Mouse (Mus musculus): ENCODE measurements around the gene Fam209.

Fam209 gene

GRCm38 (mm10) chr2:172477860-172478259 is 5.5 kb downstream of the Fam209 start:
- DNase-seq: peak; percentile 18 to 33

GRCm38 (mm10) chr2:172480296-172480695 is 8.0 kb downstream of the Fam209 start:
- DNase-seq: no peak

- DNase-seq: no peak
Observed at GRCm38 (mm10) chr2:172481654-172482385, 9.5 kb downstream of the Fam209 start.

- DNase-seq: no peak
Observed at GRCm38 (mm10) chr2:172483766-172484413, 11.6 kb downstream of the Fam209 start.

- DNase-seq: no peak
Observed at GRCm38 (mm10) chr2:172484696-172485370, 12.5 kb downstream of the Fam209 start.

- no peak for DNase-seq
Observed at GRCm38 (mm10) chr2:172496736-172497345, 24.5 kb downstream of the Fam209 start.

GRCm38 (mm10) chr2:172498823-172499222 is 26.5 kb downstream of the Fam209 start:
- no peak for DNase-seq

GRCm38 (mm10) chr2:172500752-172501316 is 28.5 kb downstream of the Fam209 start:
- DNase-seq: no peak

GRCm38 (mm10) chr2:172501341-172501740 is 29.0 kb downstream of the Fam209 start:
- peak in 1 of 2 experiments; percentile 10 for DNase-seq

- no peak for DNase-seq
Observed at GRCm38 (mm10) chr2:172502168-172502567, 29.8 kb downstream of the Fam209 start.

- DNase-seq: no peak
Observed at GRCm38 (mm10) chr2:172506121-172506520, 33.8 kb downstream of the Fam209 start.

GRCm38 (mm10) chr2:172510056-172510712 is 37.9 kb downstream of the Fam209 start:
- no peak for DNase-seq

GRCm38 (mm10) chr2:172510899-172511298 is 38.6 kb downstream of the Fam209 start:
- no peak for DNase-seq

GRCm38 (mm10) chr2:172516407-172516992 is 44.2 kb downstream of the Fam209 start:
- DNase-seq: no peak

GRCm38 (mm10) chr2:172520616-172521371 is 48.5 kb downstream of the Fam209 start:
- no peak for DNase-seq

GRCm38 (mm10) chr2:172522528-172522927 is 50.2 kb downstream of the Fam209 start:
- DNase-seq: no peak

Measured in cerebellum, adult 18-20 months (tissue).